Mouse (Mus musculus): ENCODE data around the gene Spata31d1d.

DNA sequence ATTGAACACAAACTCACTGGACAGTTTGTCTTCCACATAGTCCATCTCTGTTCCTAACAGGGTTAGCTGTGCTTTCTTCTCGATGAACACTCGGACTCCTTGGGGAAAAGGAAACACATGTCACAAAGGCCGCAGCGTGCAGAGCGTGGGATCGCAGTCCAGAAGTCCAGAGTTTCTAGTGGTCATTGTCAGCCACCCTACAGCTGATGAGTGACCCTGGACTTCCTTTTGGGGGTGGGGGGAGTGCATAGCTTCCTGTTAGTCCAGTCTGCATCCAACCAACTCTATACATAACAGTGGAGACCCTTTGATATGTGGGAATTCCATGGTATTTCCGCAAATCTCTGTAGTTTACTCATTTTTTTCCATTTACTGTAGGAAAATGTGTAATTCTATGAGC lies 25.4 kb upstream of the Spata31d1d start:
- TF ChIP-seq CTCF (conservative IDR thresholded peaks at IDR 0.05 in 1 of 2, IDR thresholded peaks at IDR 0.05 in 1 of 2; ENCODE audit: low read depth in 2 of 2, low read length in 2 of 2) (no peak), SIN3A (IDR thresholded peaks at IDR 0.05; ENCODE audit: low read length) (no peak), POLR2A (IDR thresholded peaks at IDR 0.05; ENCODE audit: low read depth, low read length) (no peak), JUND (conservative IDR thresholded peaks at IDR 0.05; ENCODE audit: low read depth, low read length) (no peak), CHD1 (IDR thresholded peaks at IDR 0.05; ENCODE audit: low read depth, low read length) (no peak), EP300 (IDR thresholded peaks at IDR 0.05; ENCODE audit: low read length) (no peak)
